ENCODE assay signal across 9 mouse cellular contexts in the genomic region with DNA sequence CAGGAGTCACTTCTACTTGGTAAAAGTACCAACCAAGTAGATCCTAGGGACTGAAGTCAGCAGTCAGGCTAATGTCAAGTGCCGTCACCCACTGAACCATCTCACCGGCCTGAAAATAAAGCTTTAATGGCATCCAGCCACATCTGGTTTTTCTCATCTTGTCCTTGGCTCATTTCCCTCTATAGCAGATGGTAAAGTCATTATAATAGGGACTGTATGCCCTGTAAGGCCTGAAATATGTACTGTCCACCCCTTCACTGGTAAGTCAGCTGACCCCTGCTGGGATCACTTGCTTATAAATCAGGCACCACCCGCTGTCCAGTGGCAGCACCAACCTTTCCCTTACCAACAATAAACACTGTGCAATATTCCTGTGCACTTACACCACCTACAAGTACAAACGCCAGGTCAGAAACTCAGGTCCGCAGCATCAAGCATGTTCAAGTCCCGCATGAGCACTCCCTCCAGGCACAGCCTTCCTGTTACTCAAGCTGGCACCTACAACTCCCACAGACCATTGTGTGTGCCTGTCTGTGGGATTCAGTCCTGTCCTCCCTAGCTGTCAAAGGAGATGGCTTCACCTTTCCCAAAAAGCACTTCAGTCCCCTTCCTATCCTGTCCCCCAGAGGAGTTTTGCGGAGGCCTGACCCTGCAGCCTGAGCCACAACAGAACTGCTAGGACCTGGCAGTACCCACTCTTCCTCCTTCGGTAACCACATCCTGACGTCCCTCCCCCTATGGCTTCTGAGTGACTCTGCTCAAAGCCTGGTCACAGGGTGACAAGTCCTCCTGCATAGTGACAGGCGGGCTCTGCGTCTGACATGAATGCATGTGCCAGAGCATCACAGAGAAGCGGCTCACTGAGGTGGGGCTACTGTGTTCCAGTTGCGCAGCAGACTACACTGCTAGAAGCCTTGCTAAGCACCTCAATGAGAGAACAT. TPM values are rescaled to one million over a fixed set of nuclear protein-coding genes. Genes with fewer than 3 reads are reported as not detected.
DNase-seq lines count a peak whose midpoint lies in the region; ATAC-seq and TF ChIP-seq lines count a peak whose summit lies in the region.
"Had no signal": no experiment of that assay in that cellular context is flagged by ENCODE, and none has a peak within 500 bp of the region (broad histone marks: within the 10 kb centered on the region; RNA-seq: fewer than 3 reads in every experiment).

No protein-coding gene starts in this region.

- no peak overlapping the region for H3K4me2 ChIP-seq in liver, postnatal 0 days (ENCODE audit: low read depth, low read length)
- H3K4me2 ChIP-seq in midbrain, embryonic 16.5 days (ENCODE audit: low read length) = no peak overlapping the region

- DNase-seq in cerebellum, adult 9-11 months = peak; percentile 31
- no peak for DNase-seq in cerebellum, adult 9-10 months
- DNase-seq in thymus, postnatal 0 days (ENCODE audit: low spot score) = peak; percentile 45
- no peak for DNase-seq in thymus, postnatal 10 days (ENCODE audit: low spot score in 2 of 2)
- DNase-seq in liver, postnatal 0 days = peak; percentile 43
- no peak for DNase-seq in right cerebral cortex, postnatal 14 days
- no peak for DNase-seq in embryo, embryonic 11 days

- H3K9me3 ChIP-seq in liver, postnatal 0 days (ENCODE audit: low read length) = no peaks in the 10 kb centered on the region
- no peaks in the 10 kb centered on the region for H3K9me3 ChIP-seq in midbrain, embryonic 16.5 days (replicated peaks; ENCODE audit: control insufficient read depth, low read length, poor library complexity, severe bottlenecking)

- WGBS in liver, postnatal 0 days (ENCODE audit: insufficient replicate concordance) = 58% methylated on average over 13 of the region's 13 CpGs
- 91% methylated on average over 13 of the region's 13 CpGs for WGBS in midbrain, embryonic 16.5 days

- no peak for TF ChIP-seq CTCF in liver, postnatal 0 days (IDR thresholded peaks at IDR 0.05; ENCODE audit: low read depth)

- H3K27ac ChIP-seq in liver, postnatal 0 days (ENCODE audit: low read depth) = peak overlapping the region; percentile 49; the same call in 1 of the 2 replicates
- H3K27ac ChIP-seq in midbrain, embryonic 16.5 days (ENCODE audit: low read length) = no peak overlapping the region
- H3K27ac ChIP-seq: hindbrain, postnatal 0 days had no signal

- H3K4me1 ChIP-seq in liver, postnatal 0 days (ENCODE audit: insufficient read depth) = peaks cover 15% of the 10 kb centered on the region; the same call in 1 of the 2 replicates
- H3K4me1 ChIP-seq in midbrain, embryonic 16.5 days (ENCODE audit: control insufficient read depth, insufficient read depth, low read length) = peaks cover 2% of the 10 kb centered on the region; the same call in 1 of the 2 replicates

- TF ChIP-seq EP300 in liver, postnatal 0 days (IDR thresholded peaks at IDR 0.05; ENCODE audit: low read depth) = no peak

- no peak overlapping the region for H3K4me3 ChIP-seq in liver, postnatal 0 days (ENCODE audit: low read depth, low read length)
- H3K4me3 ChIP-seq in midbrain, embryonic 16.5 days (ENCODE audit: low read depth, low read length) = no peak overlapping the region

- H3K36me3 ChIP-seq in liver, postnatal 0 days (replicated peaks; ENCODE audit: insufficient read depth, low read length) = peaks cover 52% of the 10 kb centered on the region
- H3K36me3 ChIP-seq in midbrain, embryonic 16.5 days (ENCODE audit: control insufficient read depth, insufficient read depth, low read length) = peaks cover 23% of the 10 kb centered on the region

- no peaks in the 10 kb centered on the region for H3K27me3 ChIP-seq in liver, postnatal 0 days (ENCODE audit: insufficient read depth, low read length)
- H3K27me3 ChIP-seq in midbrain, embryonic 16.5 days (ENCODE audit: control insufficient read depth, insufficient read depth, low read depth, low read length) = no peaks in the 10 kb centered on the region

- ATAC-seq in liver, postnatal 0 days = peak; percentile 55; the same call in 1 of the 2 replicates
- no peak for ATAC-seq in midbrain, embryonic 16.5 days
- ATAC-seq: hindbrain, postnatal 0 days had no signal

- H3K9ac ChIP-seq in liver, postnatal 0 days (replicated peaks) = no peak overlapping the region
- no peak overlapping the region for H3K9ac ChIP-seq in midbrain, embryonic 16.5 days (ENCODE audit: low read depth, low read length)

RNA-seq across cellular contexts. Expression of a gene that starts 8.9 kb away (rescaled TPM):
- 36.3 and 48.3 TPM in 2 replicates for polyA plus RNA-seq in thymus, postnatal 0 days (2015; fragmentation: Nextera tagmentation; extraction: Ambion mirVana)
- 14.9 and 15.6 TPM in 2 replicates for polyA plus RNA-seq in liver, postnatal 0 days (2015; fragmentation: Nextera tagmentation; extraction: Ambion mirVana)
- 35.6 and 44.7 TPM in 2 replicates for polyA plus RNA-seq in midbrain, embryonic 16.5 days (2015; fragmentation: Nextera tagmentation; extraction: Ambion mirVana)

RNA-seq across cellular contexts. Expression of a gene that starts 23.6 kb away (rescaled TPM):
- polyA plus RNA-seq in thymus, postnatal 0 days (2015; fragmentation: Nextera tagmentation; extraction: Ambion mirVana) = 27.0 and 28.8 TPM in 2 replicates
- 5.3 and 11.2 TPM in 2 replicates for polyA plus RNA-seq in liver, postnatal 0 days (2015; fragmentation: Nextera tagmentation; extraction: Ambion mirVana)
- 3.2 and 3.6 TPM in 2 replicates for polyA plus RNA-seq in midbrain, embryonic 16.5 days (2015; fragmentation: Nextera tagmentation; extraction: Ambion mirVana)

RNA-seq across cellular contexts. Expression of a gene that starts 31.5 kb away (rescaled TPM):
- polyA plus RNA-seq in thymus, postnatal 0 days (2015; fragmentation: Nextera tagmentation; extraction: Ambion mirVana) = 2.5 and 3.0 TPM in 2 replicates
- polyA plus RNA-seq in liver, postnatal 0 days (2015; fragmentation: Nextera tagmentation; extraction: Ambion mirVana) = 0.27 and 0.46 TPM in 2 replicates
- polyA plus RNA-seq in midbrain, embryonic 16.5 days (2015; fragmentation: Nextera tagmentation; extraction: Ambion mirVana) = 1.8 TPM in 2 replicates

RNA-seq across cellular contexts. Expression of a gene that starts 32.1 kb away (rescaled TPM):
- polyA plus RNA-seq in thymus, postnatal 0 days (2015; fragmentation: Nextera tagmentation; extraction: Ambion mirVana) = 0.79 and 5.9 TPM in 2 replicates
- 0.37 and 0.97 TPM in 2 replicates for polyA plus RNA-seq in liver, postnatal 0 days (2015; fragmentation: Nextera tagmentation; extraction: Ambion mirVana)
- 12.8 TPM in 2 replicates for polyA plus RNA-seq in midbrain, embryonic 16.5 days (2015; fragmentation: Nextera tagmentation; extraction: Ambion mirVana)

RNA-seq across cellular contexts. Expression of a gene that starts 39.7 kb away (rescaled TPM):
- polyA plus RNA-seq in thymus, postnatal 0 days (2015; fragmentation: Nextera tagmentation; extraction: Ambion mirVana) = 1.6 and 1.7 TPM in 2 replicates
- polyA plus RNA-seq in liver, postnatal 0 days (2015; fragmentation: Nextera tagmentation; extraction: Ambion mirVana) = 0.05 and 0.17 TPM in 2 replicates
- 2.2 and 2.4 TPM in 2 replicates for polyA plus RNA-seq in midbrain, embryonic 16.5 days (2015; fragmentation: Nextera tagmentation; extraction: Ambion mirVana)

Comparison
In these comparisons a context has a peak if more than half of its experiments do, and no peak if none do; other contexts are left out.
1. DNase-seq: peak in cerebellum, adult 9-11 months (single experiment), thymus, postnatal 0 days (single experiment) and liver, postnatal 0 days (single experiment); none in cerebellum, adult 9-10 months (single experiment), thymus, postnatal 10 days (0 of 2), right cerebral cortex, postnatal 14 days (single experiment) and embryo, embryonic 11 days (single experiment).